Mouse (Mus musculus): ENCODE results near the gene Nxt2. TPM values are rescaled to one million over a fixed set of nuclear protein-coding genes. Genes with fewer than 3 reads are reported as not detected.
"Not testable (repeated sequence)": the region's sequence is repeated elsewhere in the genome, so short reads cannot be mapped to it uniquely, and the experiment has no call there.

Gene Nxt2
- polyA plus RNA-seq, 1 experiment from 2014 or later = 18.4 TPM

- Histone ChIP-seq H3K4me1 (replicated peaks) (0 out of 2 replicates have a peak, but pooled peaks cover 3% of the 10 kb centered on the region), H3K27ac (replicated peaks) (0 out of 2 replicates have a peak overlapping the region, but pooled peaks have one; percentile 30), H3K4me2 (peak overlapping the region; percentile 51), H3K4me3 (peak overlapping the region; percentile 57), H3K9me3 (no peaks in the 10 kb centered on the region), H3K36me3 (no peaks in the 10 kb centered on the region), H3K9ac (peak overlapping the region; percentile 31; the same call in 1 of the 2 replicates), H3K27me3 (no peaks in the 10 kb centered on the region)
- ATAC-seq (ENCODE audit: low FRiP score, low read depth) = no peak
- WGBS = 36% methylated on average over 7 of the region's 7 CpGs
Measured at GRCm38 (mm10) chrX:142228769-142229158, 2.2 kb downstream of the Nxt2 start.

GRCm38 (mm10) chrX:142236146-142236545 lies 9.6 kb downstream of the Nxt2 start:
- 89% methylated on average over 1 of the region's 1 CpGs for WGBS
- H3K36me3 ChIP-seq; H3K4me3 ChIP-seq; H3K9ac ChIP-seq; ATAC-seq (ENCODE audit: low FRiP score, low read depth); H3K27ac ChIP-seq (replicated peaks); H3K4me2 ChIP-seq; H3K4me1 ChIP-seq (replicated peaks); H3K27me3 ChIP-seq; H3K9me3 ChIP-seq: not testable (repeated sequence)

- H3K9ac ChIP-seq = no peak overlapping the region
- WGBS = 58% methylated on average over 2 of the region's 2 CpGs
- no peak overlapping the region for H3K4me3 ChIP-seq
- no peak overlapping the region for H3K27ac ChIP-seq (replicated peaks)
- H3K27me3 ChIP-seq = no peaks in the 10 kb centered on the region
- ATAC-seq (ENCODE audit: low FRiP score, low read depth) = no peak
- H3K9me3 ChIP-seq = no peaks in the 10 kb centered on the region
- H3K36me3 ChIP-seq = no peaks in the 10 kb centered on the region
- no peak overlapping the region for H3K4me2 ChIP-seq
- H3K4me1 ChIP-seq (replicated peaks) = no peaks in the 10 kb centered on the region
Measured at GRCm38 (mm10) chrX:142237101-142237500, 10.5 kb downstream of the Nxt2 start.

- no peaks in the 10 kb centered on the region for H3K4me1 ChIP-seq (replicated peaks)
- H3K4me3 ChIP-seq = no peak overlapping the region
- H3K9ac ChIP-seq = no peak overlapping the region
- H3K9me3 ChIP-seq = no peaks in the 10 kb centered on the region
- 82% methylated on average over 5 of the region's 5 CpGs for WGBS
- no peak overlapping the region for H3K4me2 ChIP-seq
- H3K27ac ChIP-seq (replicated peaks) = no peak overlapping the region
- ATAC-seq (ENCODE audit: low FRiP score, low read depth) = no peak
- H3K36me3 ChIP-seq = no peaks in the 10 kb centered on the region
- H3K27me3 ChIP-seq = no peaks in the 10 kb centered on the region
Measured at GRCm38 (mm10) chrX:142245682-142246327, 19.2 kb downstream of the Nxt2 start.

- Histone ChIP-seq H3K9ac (no peak overlapping the region), H3K4me1 (replicated peaks) (no peaks in the 10 kb centered on the region), H3K36me3 (no peaks in the 10 kb centered on the region), H3K27me3 (no peaks in the 10 kb centered on the region), H3K27ac (replicated peaks) (no peak overlapping the region), H3K4me2 (no peak overlapping the region), H3K9me3 (no peaks in the 10 kb centered on the region), H3K4me3 (no peak overlapping the region)
- ATAC-seq (ENCODE audit: low FRiP score, low read depth) = no peak
- WGBS = 82% methylated on average over 7 of the region's 7 CpGs
Measured at GRCm38 (mm10) chrX:142250008-142250736, 23.6 kb downstream of the Nxt2 start.

GRCm38 (mm10) chrX:142276031-142276430 lies 49.5 kb downstream of the Nxt2 start:
- H3K4me3 ChIP-seq = no peak overlapping the region
- no peak overlapping the region for H3K9ac ChIP-seq
- H3K27ac ChIP-seq (replicated peaks) = no peak overlapping the region
- no peaks in the 10 kb centered on the region for H3K36me3 ChIP-seq
- no peak overlapping the region for H3K4me2 ChIP-seq
- no peaks in the 10 kb centered on the region for H3K9me3 ChIP-seq
- 0 out of 2 replicates have a peak, but pooled peaks cover 2% of the 10 kb centered on the region for H3K27me3 ChIP-seq
- H3K4me1 ChIP-seq (replicated peaks) = no peaks in the 10 kb centered on the region
- WGBS = 62% methylated on average over 3 of the region's 3 CpGs
- ATAC-seq (ENCODE audit: low FRiP score, low read depth) = no peak

GRCm38 (mm10) chrX:142276573-142276972 lies 50.0 kb downstream of the Nxt2 start:
- Histone ChIP-seq H3K27me3 (0 out of 2 replicates have a peak, but pooled peaks cover 2% of the 10 kb centered on the region), H3K4me2 (no peak overlapping the region), H3K4me1 (replicated peaks) (no peaks in the 10 kb centered on the region), H3K27ac (replicated peaks) (no peak overlapping the region), H3K36me3 (no peaks in the 10 kb centered on the region), H3K9ac (no peak overlapping the region), H3K9me3 (no peaks in the 10 kb centered on the region), H3K4me3 (no peak overlapping the region)
- 63% methylated on average over 3 of the region's 3 CpGs for WGBS
- ATAC-seq (ENCODE audit: low FRiP score, low read depth) = no peak

GRCm38 (mm10) chrX:142285905-142286304 lies 59.3 kb downstream of the Nxt2 start:
- no peak overlapping the region for H3K9ac ChIP-seq
- no peak overlapping the region for H3K4me2 ChIP-seq
- 64% methylated on average over 5 of the region's 5 CpGs for whole genome bisulfite sequencing
- no peak overlapping the region for H3K4me3 ChIP-seq
- no peaks in the 10 kb centered on the region for H3K4me1 ChIP-seq (replicated peaks)
- H3K27ac ChIP-seq (replicated peaks) = no peak overlapping the region
- H3K27me3 ChIP-seq = no peaks in the 10 kb centered on the region
- no peaks in the 10 kb centered on the region for H3K9me3 ChIP-seq
- no peaks in the 10 kb centered on the region for H3K36me3 ChIP-seq
- ATAC-seq (ENCODE audit: low FRiP score, low read depth) = no peak

Other genes with a start within 250 kb of the Nxt2 start
- gene Gucy2f, start 29.8 kb upstream of the Nxt2 start, polyA plus RNA-seq (2015; fragmentation: Nextera tagmentation; extraction: Ambion mirVana) = 0.05 and 0.08 TPM in 2 replicates
- 34.2 and 34.5 TPM in 2 replicates for gene Kcne1l, start 79.5 kb downstream of the Nxt2 start, polyA plus RNA-seq (2015; fragmentation: Nextera tagmentation; extraction: Ambion mirVana)
- gene Acsl4, start 163.8 kb downstream of the Nxt2 start, polyA plus RNA-seq (2015; fragmentation: Nextera tagmentation; extraction: Ambion mirVana) = 22.1 and 23.5 TPM in 2 replicates